Mouse (Mus musculus): ENCODE data around the gene Rundc3b.

- no peak for TF ChIP-seq CTCF (IDR thresholded peaks at IDR 0.05; ENCODE audit: low read depth, low read length)
- no peak for TF ChIP-seq POLR2A (IDR thresholded peaks at IDR 0.05; ENCODE audit: borderline replicate concordance, low read depth, low read length)
Observed at GRCm38 (mm10) chr5:8622071-8622595, 619 bp downstream of the Rundc3b start.

Data from bone marrow macrophage, adult 2 months (primary cell).